Comparison of ENCODE assay signal across 10 mouse cellular contexts in the genomic region with DNA sequence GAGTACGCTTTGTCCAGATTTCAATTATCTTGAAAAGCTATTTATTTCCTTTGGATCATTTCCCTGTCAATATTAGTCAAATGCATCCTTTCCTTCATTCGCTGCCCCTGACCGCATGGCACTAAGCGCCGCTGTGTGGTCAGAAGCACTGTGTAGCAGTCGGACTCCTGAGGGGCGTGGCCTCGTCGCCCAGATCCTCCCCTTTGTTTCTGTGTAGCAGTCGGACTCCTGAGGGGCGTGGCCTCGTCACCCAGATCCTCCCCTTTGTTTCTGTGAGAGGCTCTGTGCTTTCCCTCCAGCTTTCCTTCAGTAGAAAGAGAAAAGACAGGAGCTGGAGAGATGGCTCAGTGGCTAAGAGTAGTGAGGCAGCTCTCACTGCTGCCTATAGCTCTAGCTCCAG. TPM values are rescaled to one million over a fixed set of nuclear protein-coding genes. Genes with fewer than 3 reads are reported as not detected.
DNase-seq lines count a peak whose midpoint lies in the region; ATAC-seq and TF ChIP-seq lines count a peak whose summit lies in the region.
"Had no signal": no experiment of that assay in that cellular context is flagged by ENCODE, and none has a peak within 500 bp of the region (broad histone marks: within the 10 kb centered on the region; RNA-seq: fewer than 3 reads in every experiment).

No protein-coding gene starts in this region.

- H3K27ac ChIP-seq in forebrain, postnatal 0 days (ENCODE audit: low read depth, low read length): no peak overlapping the region
- no peak overlapping the region for H3K27ac ChIP-seq in stomach, embryonic 15.5 days
- H3K27ac ChIP-seq: macrophage had no signal

- no peak overlapping the region for H3K4me2 ChIP-seq in forebrain, postnatal 0 days (ENCODE audit: low read depth)
- H3K4me2 ChIP-seq in stomach, embryonic 15.5 days: no peak overlapping the region

- no peak overlapping the region for H3K4me3 ChIP-seq in forebrain, postnatal 0 days (ENCODE audit: low read depth, low read length)
- no peak overlapping the region for H3K4me3 ChIP-seq in stomach, embryonic 15.5 days (replicated peaks)

- WGBS in forebrain, postnatal 0 days: 44% methylated on average over 12 of the region's 12 CpGs
- 60% methylated on average over 12 of the region's 12 CpGs for WGBS in stomach, embryonic 15.5 days

- no peak overlapping the region for H3K9ac ChIP-seq in forebrain, postnatal 0 days
- no peak overlapping the region for H3K9ac ChIP-seq in stomach, embryonic 15.5 days

- H3K9me3 ChIP-seq in forebrain, postnatal 0 days (ENCODE audit: low read length): no peaks in the 10 kb centered on the region
- H3K9me3 ChIP-seq in stomach, embryonic 15.5 days: no peaks in the 10 kb centered on the region

- TF ChIP-seq CTCF in brain, embryonic 14.5 days (IDR thresholded peaks at IDR 0.05; ENCODE audit: borderline replicate concordance, extremely low read depth, insufficient read depth, insufficient read length): no peak; the same call in 1 of the 2 replicates
- no peak for TF ChIP-seq CTCF in forebrain, postnatal 0 days (IDR thresholded peaks at IDR 0.05; ENCODE audit: low read depth)

- TF ChIP-seq POLR2A in brain, embryonic 14.5 days (IDR thresholded peaks at IDR 0.05; ENCODE audit: borderline replicate concordance, extremely low read depth, insufficient read depth, insufficient read length, poor library complexity, severe bottlenecking): no peak

- DNase-seq in lung, adult 18-20 months: peak; percentile 24 to 53
- DNase-seq in lung, postnatal 25 days (ENCODE audit: low spot score): no peak
- peak; percentile 66 for DNase-seq in brain, embryonic 14.5 days (ENCODE audit: low read depth)
- no peak for DNase-seq in forebrain, postnatal 0 days
- no peak for DNase-seq in left cerebral cortex, adult 18-20 months (ENCODE audit: low spot score in 2 of 2)
- no peak for DNase-seq in frontal cortex, postnatal 25 days (ENCODE audit: low spot score in 2 of 2)
- DNase-seq: heart, postnatal 36 days had no signal

- no peaks in the 10 kb centered on the region; the same call in 1 of the 2 replicates for H3K36me3 ChIP-seq in forebrain, postnatal 0 days (ENCODE audit: insufficient read depth)
- peaks cover 2% of the 10 kb centered on the region for H3K36me3 ChIP-seq in stomach, embryonic 15.5 days

- H3K27me3 ChIP-seq in forebrain, postnatal 0 days (ENCODE audit: insufficient read depth, low read length): no peaks in the 10 kb centered on the region
- no peaks in the 10 kb centered on the region for H3K27me3 ChIP-seq in stomach, embryonic 15.5 days (replicated peaks)
- H3K27me3 ChIP-seq: Patski had no signal

- peak; percentile 50; the same call in 1 of the 2 replicates for ATAC-seq in forebrain, postnatal 0 days
- peak; percentile 69; the same call in 1 of the 2 replicates for ATAC-seq in stomach, embryonic 15.5 days (ENCODE audit: insufficient read depth, low FRiP score, low read depth)
- ATAC-seq: Patski had no signal

- H3K4me1 ChIP-seq in forebrain, postnatal 0 days (ENCODE audit: insufficient read depth): no peaks in the 10 kb centered on the region
- H3K4me1 ChIP-seq in stomach, embryonic 15.5 days: no peaks in the 10 kb centered on the region

RNA-seq across cellular contexts. Expression of a gene that starts 23.6 kb away (rescaled TPM):
- 27.3 and 32.9 TPM in 2 replicates for polyA plus RNA-seq in brain, embryonic 14.5 days (2012; rRNA removed)
- total RNA-seq in forebrain, postnatal 0 days (2014; rRNA removed): 50.7 and 55.3 TPM in 2 replicates
- 50.3 and 55.4 TPM in 2 replicates for polyA plus RNA-seq in forebrain, postnatal 0 days (2015; fragmentation: Nextera tagmentation; extraction: Ambion mirVana)
- 70.1 and 77.3 TPM in 2 replicates for polyA plus RNA-seq in stomach, embryonic 15.5 days (2015; fragmentation: Nextera tagmentation; extraction: Ambion mirVana)
- 10 to 100 TPM; 34.3 to 34.6 TPM for total RNA-seq in left cerebral cortex, adult 18-20 months (2021)

RNA-seq across cellular contexts. Expression of a gene that starts 47.9 kb away (rescaled TPM):
- 11.7 and 12.4 TPM in 2 replicates for polyA plus RNA-seq in brain, embryonic 14.5 days (2012; rRNA removed)
- 16.7 and 22.4 TPM in 2 replicates for total RNA-seq in forebrain, postnatal 0 days (2014; rRNA removed)
- 7.4 and 10.7 TPM in 2 replicates for polyA plus RNA-seq in forebrain, postnatal 0 days (2015; fragmentation: Nextera tagmentation; extraction: Ambion mirVana)
- 4.8 and 5.4 TPM in 2 replicates for polyA plus RNA-seq in stomach, embryonic 15.5 days (2015; fragmentation: Nextera tagmentation; extraction: Ambion mirVana)
- 10 to 100 TPM; 14.3 to 14.7 TPM for total RNA-seq in left cerebral cortex, adult 18-20 months (2021)

Comparison
In these comparisons a context has a peak if more than half of its experiments do, and no peak if none do; other contexts are left out.
1. DNase-seq: peak in lung, adult 18-20 months (2 of 2) and brain, embryonic 14.5 days (single experiment); none in lung, postnatal 25 days (single experiment), forebrain, postnatal 0 days (single experiment), left cerebral cortex, adult 18-20 months (0 of 2) and frontal cortex, postnatal 25 days (0 of 2).